Mouse (Mus musculus) kidney, embryonic 16.5 days (tissue): ENCODE measurements at regions not wholly inside any gene's neighbourhood (a gene's known extent, or its start where the extent isn't known, plus 50 kb on each side); places are given as distances from the start of the nearest gene placed in this dataset.
"Not testable (repeated sequence)": the region's sequence is repeated elsewhere in the genome, so short reads cannot be mapped to it uniquely, and the experiment has no call there.

Source experiments
- ATAC-seq: fragments of 200-750 bp; cut with Nextera tagmentation; 2 replicates; pipeline ENCODE4 v1.8.0; 2017; ENCODE audit warnings: moderate TSS enrichment; ENCODE audit not compliant: low FRiP score, low TSS enrichment
- H3K27ac ChIP-seq: fragments of 300-500 bp; sonication (generic); 2 replicates; pipeline ENCODE4 v1.5.1; 2014; ENCODE audit warnings: low read length
- H3K27me3 ChIP-seq: fragments of 300-500 bp; sonication (generic); 2 replicates; pipeline ENCODE4 v1.6.1; 2014; ENCODE audit warnings: low read length, control low read depth, mixed read lengths; ENCODE audit not compliant: insufficient read depth
- H3K36me3 ChIP-seq: fragments of 300-500 bp; sonication (generic); 2 replicates; pipeline ENCODE4 v1.6.1; 2014; ENCODE audit warnings: low read length, control low read depth, mixed read lengths; ENCODE audit not compliant: insufficient read depth
- H3K4me1 ChIP-seq: fragments of 300-500 bp; sonication (generic); 2 replicates; pipeline ENCODE4 v1.6.1; 2014; ENCODE audit warnings: low read length, control low read depth, mixed read lengths; ENCODE audit not compliant: insufficient read depth
- H3K4me2 ChIP-seq: fragments of 300-500 bp; sonication (generic); replicated peaks from 2 replicates; pipeline ENCODE4 v1.6.1; 2014; ENCODE audit warnings: low read depth, low read length
- H3K4me3 ChIP-seq: fragments of 300-500 bp; sonication (generic); 2 replicates; pipeline ENCODE4 v1.5.1; 2014; ENCODE audit warnings: mild to moderate bottlenecking, low read length
- H3K9ac ChIP-seq: fragments of 300-500 bp; sonication (generic); replicated peaks from 2 replicates; pipeline ENCODE4 v1.6.1; 2014; ENCODE audit warnings: low read length
- H3K9me3 ChIP-seq: fragments of 300-500 bp; sonication (generic); 2 replicates; pipeline ENCODE4 v1.6.1; 2016; ENCODE audit warnings: low read length, control low read depth
- WGBS: fragments of 180-500 bp; shearing (Covaris S2); extraction: QIAGEN DNeasy Blood & Tissue Kit; methylation state at CpG from one replicate; pipeline ENCODE4 v1.1.7; 2014; 5-methylcytosine and 5-hydroxymethylcytosine counted together

DNA sequence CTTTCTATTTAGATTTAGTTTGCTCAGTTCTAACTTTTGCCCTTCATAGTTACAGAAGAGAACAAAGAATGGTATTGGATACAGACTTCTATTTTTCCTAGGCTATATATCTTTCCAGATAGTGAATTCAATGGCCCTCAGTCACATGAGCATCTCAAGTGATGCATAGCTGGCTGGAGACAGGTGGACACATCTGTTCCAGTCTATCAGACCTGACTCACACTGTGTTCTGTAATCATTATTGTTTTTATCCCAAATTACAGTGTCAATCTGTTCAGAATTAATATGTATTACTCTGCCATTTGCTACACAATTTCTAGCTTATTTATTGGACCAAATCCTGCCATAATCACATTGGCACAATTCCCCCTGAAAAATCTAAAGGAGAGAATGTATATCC is 298.0 kb upstream of the Foxg1 start:
- no peak for ATAC-seq
- Histone ChIP-seq H3K27me3 (no peaks in the 10 kb centered on the region), H3K36me3 (no peaks in the 10 kb centered on the region), H3K9ac (no peak overlapping the region), H3K4me1 (no peaks in the 10 kb centered on the region), H3K4me2 (no peak overlapping the region), H3K9me3 (no peaks in the 10 kb centered on the region), H3K4me3 (no peak overlapping the region), H3K27ac (no peak overlapping the region)

DNA sequence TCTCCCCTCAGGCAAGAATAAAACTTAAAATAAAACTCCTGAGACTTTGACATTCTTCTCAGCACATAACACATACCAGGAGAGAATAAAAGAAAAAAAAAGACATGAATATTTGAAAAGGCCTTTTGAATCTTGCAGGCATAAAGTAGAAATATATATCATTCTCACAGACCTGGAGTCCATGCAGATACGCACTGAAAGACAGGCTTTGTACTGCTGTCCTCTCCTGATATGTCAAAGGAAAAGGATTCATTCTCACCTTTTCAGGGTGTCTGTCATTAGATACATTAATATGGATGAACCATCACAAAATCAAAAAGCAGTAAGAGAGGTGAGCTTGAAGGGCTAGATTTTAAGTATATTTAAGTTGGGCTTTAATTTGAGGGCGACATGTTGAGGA is 296.4 kb upstream of the Foxg1 start:
- Histone ChIP-seq H3K4me1 (no peaks in the 10 kb centered on the region), H3K27me3 (no peaks in the 10 kb centered on the region), H3K36me3 (no peaks in the 10 kb centered on the region), H3K4me2 (no peak overlapping the region), H3K9me3 (no peaks in the 10 kb centered on the region), H3K9ac (no peak overlapping the region), H3K27ac (no peak overlapping the region), H3K4me3 (no peak overlapping the region)
- ATAC-seq, result no peak
- 79% methylated on average over 2 of the region's 2 CpGs for WGBS

DNA sequence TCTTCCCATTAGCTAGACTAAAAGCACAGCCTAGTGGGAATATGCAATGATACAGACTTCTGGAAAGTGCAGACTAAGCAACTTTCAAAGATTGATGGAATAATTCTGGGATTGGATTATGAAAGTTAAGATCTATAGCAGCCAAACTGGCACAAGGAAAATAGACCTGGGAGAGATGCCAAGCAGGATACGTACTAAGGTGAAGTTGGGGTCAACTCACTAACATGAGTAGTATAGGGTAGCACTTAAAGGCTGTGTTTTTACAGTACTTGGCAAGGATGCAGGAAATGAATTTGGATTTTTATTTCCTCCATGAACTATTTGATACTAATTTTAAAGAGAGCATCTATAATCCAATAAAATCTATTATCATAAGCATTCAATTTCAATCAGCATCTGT is 292.3 kb upstream of the Foxg1 start:
- WGBS, result 41% methylated on average over 1 of the region's 1 CpGs

DNA sequence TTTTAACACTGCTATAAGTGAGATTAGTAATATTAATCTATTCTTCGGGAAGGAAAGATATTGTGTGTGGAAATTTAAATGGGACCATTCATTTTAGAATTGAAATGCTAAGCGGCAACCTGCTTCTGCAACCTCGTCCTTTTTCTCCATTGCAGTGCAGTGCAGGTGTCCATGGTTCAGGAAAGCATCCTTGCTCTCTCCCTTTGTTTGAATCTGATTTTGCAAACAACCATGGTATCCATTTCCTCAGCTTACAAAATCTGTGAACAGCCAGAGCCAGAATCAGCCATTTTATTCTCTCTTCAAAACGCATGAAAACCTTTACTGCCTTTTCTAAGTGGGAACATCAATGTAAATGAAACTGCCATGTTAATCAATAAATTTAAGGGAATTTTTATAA is 276.5 kb upstream of the Foxg1 start:
- H3K27ac ChIP-seq, result no peak overlapping the region
- WGBS, result 66% methylated on average over 4 of the region's 4 CpGs

More for the DNA sequence above, 292.3 kb upstream of the Foxg1 start:
- no peak overlapping the region for H3K27ac ChIP-seq
- no peak for ATAC-seq
- H3K36me3 ChIP-seq, result no peaks in the 10 kb centered on the region
- H3K9me3 ChIP-seq, result no peaks in the 10 kb centered on the region
- no peak overlapping the region for H3K4me2 ChIP-seq
- H3K4me3 ChIP-seq, result no peak overlapping the region
- H3K27me3 ChIP-seq, result no peaks in the 10 kb centered on the region
- H3K9ac ChIP-seq, result no peak overlapping the region
- no peaks in the 10 kb centered on the region for H3K4me1 ChIP-seq

DNA sequence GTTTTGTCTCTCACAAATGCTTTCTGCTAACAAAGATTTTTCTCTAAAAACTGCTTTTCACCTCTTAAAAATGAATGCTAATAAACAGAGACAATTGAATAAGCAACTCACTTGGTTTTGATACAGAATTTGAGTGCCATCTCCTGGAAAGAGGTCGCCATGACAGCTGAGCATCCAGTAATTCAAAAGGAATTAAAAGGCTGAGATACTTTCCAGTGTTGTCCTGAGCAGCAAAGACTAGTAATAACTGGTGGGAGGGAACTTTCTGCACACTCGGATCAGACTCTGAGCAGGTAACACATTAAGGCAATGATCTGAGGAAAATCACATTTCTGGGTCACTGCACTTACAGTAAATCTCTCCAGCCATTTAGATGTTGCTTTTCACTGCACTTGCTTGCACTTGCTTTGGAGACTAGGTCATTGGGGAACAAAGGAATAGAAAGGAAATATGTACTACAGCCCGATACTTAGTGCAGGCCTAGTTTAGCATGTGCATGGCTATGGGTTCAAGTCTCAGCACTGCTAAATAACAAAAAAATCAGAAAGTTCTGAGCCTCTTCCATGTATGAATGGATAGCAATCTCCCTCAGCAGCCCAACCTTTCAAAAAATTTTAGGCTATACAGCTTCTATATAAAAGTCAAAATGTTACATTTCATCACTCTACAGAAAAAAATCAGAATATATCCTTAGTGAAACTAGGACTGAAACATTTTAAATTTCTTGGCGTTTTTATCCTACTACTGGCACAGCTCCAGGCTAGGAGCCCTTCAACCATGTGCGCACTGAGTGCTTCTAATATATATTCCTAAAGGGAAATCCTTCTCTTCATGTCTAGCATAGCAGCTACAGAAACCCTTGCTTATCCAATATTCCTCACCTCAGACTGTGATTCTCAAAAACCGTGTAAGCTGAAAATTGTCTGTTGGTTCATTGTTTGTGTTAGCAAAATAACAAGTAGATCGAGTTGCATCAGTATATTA is 275.8 kb upstream of the Foxg1 start:
- H3K36me3 ChIP-seq, result no peaks in the 10 kb centered on the region
- H3K4me2 ChIP-seq, result no peak overlapping the region
- H3K27ac ChIP-seq, result no peak overlapping the region
- H3K9ac ChIP-seq, result no peak overlapping the region
- 35% methylated on average over 7 of the region's 7 CpGs for WGBS
- no peak overlapping the region for H3K4me3 ChIP-seq
- no peaks in the 10 kb centered on the region for H3K27me3 ChIP-seq
- peak; percentile 51; the same call in 1 of the 2 replicates for ATAC-seq
- H3K9me3 ChIP-seq, result no peaks in the 10 kb centered on the region
- no peaks in the 10 kb centered on the region for H3K4me1 ChIP-seq

More for the DNA sequence above, 276.5 kb upstream of the Foxg1 start:
- no peak for ATAC-seq
- H3K4me2 ChIP-seq, result no peak overlapping the region
- H3K9ac ChIP-seq, result no peak overlapping the region
- no peaks in the 10 kb centered on the region for H3K36me3 ChIP-seq
- no peaks in the 10 kb centered on the region for H3K9me3 ChIP-seq
- H3K4me3 ChIP-seq, result no peak overlapping the region
- H3K27me3 ChIP-seq, result no peaks in the 10 kb centered on the region
- no peaks in the 10 kb centered on the region for H3K4me1 ChIP-seq

DNA sequence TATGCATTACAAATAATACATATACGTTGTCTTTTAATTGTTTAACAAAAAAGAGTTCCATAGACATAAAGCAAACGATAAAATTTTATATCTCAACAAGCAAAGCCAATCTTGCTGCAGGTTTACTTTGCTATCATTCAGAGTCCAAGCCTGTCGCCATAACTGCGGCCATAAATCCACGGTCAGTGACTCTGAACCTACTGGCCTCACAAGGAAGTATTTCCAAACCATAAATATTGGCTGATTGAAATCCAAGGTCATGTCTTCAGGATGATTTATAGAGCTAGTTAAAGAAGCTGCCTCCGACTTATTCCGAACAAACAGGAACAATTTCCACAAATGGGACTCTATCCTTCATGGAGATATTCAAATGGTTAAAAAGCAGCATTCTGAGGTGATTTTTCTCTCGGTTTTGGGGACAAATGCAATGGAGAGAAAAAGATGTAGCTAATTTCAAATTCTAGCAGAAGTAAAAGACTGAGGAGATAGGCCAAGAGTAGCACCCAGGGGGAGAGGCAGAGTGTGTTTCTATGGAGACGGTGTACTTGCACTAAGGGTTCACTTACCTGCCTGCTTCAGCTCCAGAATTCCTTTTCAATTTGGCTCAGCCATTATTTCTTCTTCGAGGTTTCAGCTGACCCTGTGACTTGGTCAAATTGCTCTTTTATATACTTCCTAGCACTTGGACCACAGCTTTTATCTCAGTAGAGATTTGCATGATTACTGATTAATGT is 274.9 kb upstream of the Foxg1 start:
- no peak for ATAC-seq
- H3K36me3 ChIP-seq, result no peaks in the 10 kb centered on the region
- H3K4me1 ChIP-seq, result no peaks in the 10 kb centered on the region
- H3K4me3 ChIP-seq, result no peak overlapping the region
- H3K27ac ChIP-seq, result no peak overlapping the region
- no peaks in the 10 kb centered on the region for H3K9me3 ChIP-seq
- H3K9ac ChIP-seq, result no peak overlapping the region
- WGBS, result 27% methylated on average over 10 of the region's 10 CpGs
- H3K4me2 ChIP-seq, result no peak overlapping the region
- no peaks in the 10 kb centered on the region for H3K27me3 ChIP-seq

DNA sequence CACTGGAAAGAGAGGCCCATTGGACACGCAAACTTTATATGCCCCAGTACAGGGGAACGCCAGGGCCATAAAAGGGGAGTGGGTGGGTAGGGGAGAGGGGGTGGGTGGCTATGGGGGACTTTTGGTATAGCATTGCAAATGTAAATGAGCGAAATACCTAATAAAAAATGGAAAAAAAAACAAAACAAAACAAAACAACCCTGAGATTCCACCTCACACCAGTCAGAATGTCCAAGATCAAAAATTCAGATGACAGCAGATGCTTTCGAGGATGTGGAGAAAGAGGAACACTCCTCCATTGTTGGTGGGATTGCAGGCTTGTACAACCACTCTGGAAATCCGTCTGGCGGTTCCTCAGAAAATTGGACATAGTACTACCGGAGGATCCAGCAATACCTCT is 251.4 kb upstream of the Foxg1 start:
- ATAC-seq, H3K27me3 ChIP-seq, H3K27ac ChIP-seq, H3K4me3 ChIP-seq, H3K4me1 ChIP-seq, H3K4me2 ChIP-seq, H3K36me3 ChIP-seq, H3K9ac ChIP-seq, H3K9me3 ChIP-seq: not testable (repeated sequence)
- WGBS, result 63% methylated on average over 2 of the region's 7 CpGs

DNA sequence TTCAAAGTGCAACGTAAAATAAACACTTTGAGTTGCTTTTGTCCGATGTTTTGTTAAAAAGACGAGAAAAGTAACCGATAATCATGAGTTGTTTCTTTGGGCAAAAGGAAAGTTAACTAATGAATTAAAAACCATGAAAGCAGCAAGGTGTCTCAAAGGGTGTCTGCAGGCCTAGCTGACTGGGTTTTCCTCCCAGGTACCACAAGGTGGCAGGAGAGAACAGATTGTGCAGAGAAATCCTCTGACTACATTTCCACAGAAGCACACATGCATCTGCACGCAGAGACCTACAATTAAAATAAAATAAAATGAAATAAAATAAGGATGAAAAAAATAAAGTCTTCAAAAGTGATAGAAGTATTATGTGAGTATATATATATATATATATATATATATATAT is 212.4 kb upstream of the Foxg1 start:
- WGBS, result 52% methylated on average over 5 of the region's 5 CpGs

DNA sequence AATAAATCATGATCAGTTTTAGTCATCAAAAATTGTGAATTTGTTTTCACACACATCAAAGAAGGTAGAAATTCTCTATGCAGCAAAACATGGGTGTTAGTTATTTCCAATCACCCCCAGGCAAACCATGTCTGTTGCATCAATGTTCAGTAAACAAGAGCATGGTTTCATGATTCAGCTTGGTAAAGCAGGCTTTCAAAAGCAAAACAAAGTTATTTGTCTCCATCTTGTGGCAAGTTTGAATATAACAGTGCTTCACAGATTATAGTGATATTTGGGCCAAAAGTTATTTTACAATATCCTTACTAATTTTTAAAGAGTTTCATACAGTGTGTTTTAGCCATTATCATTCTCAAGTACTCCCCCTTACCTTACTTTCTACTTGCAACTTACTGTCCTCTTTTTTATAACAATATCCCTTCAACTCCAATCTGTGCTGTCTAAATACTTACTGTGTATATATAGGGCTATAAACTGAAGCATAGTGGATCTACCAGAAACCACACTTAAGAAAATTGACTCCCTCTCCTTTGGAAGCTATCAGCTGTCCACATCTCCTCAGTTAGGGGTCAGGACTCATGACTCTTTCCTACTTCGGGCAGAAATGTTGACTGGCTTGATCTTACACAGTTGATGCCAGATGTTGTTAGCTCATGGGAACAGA is 211.3 kb upstream of the Foxg1 start:
- Histone ChIP-seq H3K36me3 (no peaks in the 10 kb centered on the region), H3K4me2 (no peak overlapping the region), H3K4me3 (no peak overlapping the region), H3K9me3 (no peaks in the 10 kb centered on the region), H3K27me3 (no peaks in the 10 kb centered on the region), H3K4me1 (no peaks in the 10 kb centered on the region), H3K9ac (no peak overlapping the region), H3K27ac (no peak overlapping the region)
- no peak for ATAC-seq
- WGBS, result 56% methylated on average over 1 of the region's 1 CpGs

More for the DNA sequence above, 212.4 kb upstream of the Foxg1 start:
- Histone ChIP-seq H3K9ac (no peak overlapping the region), H3K27me3 (no peaks in the 10 kb centered on the region), H3K4me1 (no peaks in the 10 kb centered on the region), H3K4me2 (no peak overlapping the region), H3K4me3 (no peak overlapping the region), H3K27ac (no peak overlapping the region), H3K36me3 (no peaks in the 10 kb centered on the region), H3K9me3 (no peaks in the 10 kb centered on the region)
- ATAC-seq, result no peak; the same call in 1 of the 2 replicates
